Mouse (Mus musculus) CH12.LX (cell line): ENCODE measurements around the gene Ugt1a2.

Experiments
- EP300 ChIP-seq: IDR thresholded peaks from 2 replicates; pipeline ENCODE4 v1.6.1; 2011; ENCODE audit warnings: low read length, improper control_type of control experiment
- MXI1 ChIP-seq: IDR thresholded peaks from 2 replicates; pipeline ENCODE4 v1.6.1; 2011; ENCODE audit warnings: mild to moderate bottlenecking, low read depth, low read length, improper control_type of control experiment
- POLR2AphosphoS2 ChIP-seq: IDR thresholded peaks from 2 replicates; pipeline ENCODE4 v1.6.1; 2011; ENCODE audit warnings: low read depth, low read length, improper control_type of control experiment

DNA sequence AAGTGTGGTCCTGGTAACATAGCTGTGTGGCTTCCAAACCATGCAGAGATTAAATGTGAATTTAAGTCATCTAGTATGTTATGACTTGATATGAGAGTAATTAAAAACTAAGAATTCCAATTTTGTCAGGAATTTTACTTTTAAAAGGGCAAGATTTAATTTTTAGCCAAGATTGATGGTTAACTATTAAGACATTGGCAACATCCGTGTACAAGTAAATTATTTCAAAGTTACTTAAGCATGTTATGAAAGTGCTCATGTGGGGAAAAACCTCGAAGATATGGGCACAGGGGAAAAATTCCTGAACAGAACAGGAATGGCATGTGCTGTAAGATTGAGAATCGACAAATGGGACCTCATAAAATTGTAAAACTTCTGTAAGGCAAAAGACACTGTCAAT lies 3.0 kb upstream of the Ugt1a2 start:
- no peak for TF ChIP-seq EP300
- TF ChIP-seq MXI1, result no peak
- no peak for TF ChIP-seq POLR2AphosphoS2
